Mouse (Mus musculus) ES-CJ7 (cell line): ENCODE measurements around the gene Dap.

Experiments used
- DNase-seq: peaks from one replicate; pipeline ENCODE4 v3.0.0; 2011; ENCODE audit warnings: low read depth, low spot score

Dap gene

DNA sequence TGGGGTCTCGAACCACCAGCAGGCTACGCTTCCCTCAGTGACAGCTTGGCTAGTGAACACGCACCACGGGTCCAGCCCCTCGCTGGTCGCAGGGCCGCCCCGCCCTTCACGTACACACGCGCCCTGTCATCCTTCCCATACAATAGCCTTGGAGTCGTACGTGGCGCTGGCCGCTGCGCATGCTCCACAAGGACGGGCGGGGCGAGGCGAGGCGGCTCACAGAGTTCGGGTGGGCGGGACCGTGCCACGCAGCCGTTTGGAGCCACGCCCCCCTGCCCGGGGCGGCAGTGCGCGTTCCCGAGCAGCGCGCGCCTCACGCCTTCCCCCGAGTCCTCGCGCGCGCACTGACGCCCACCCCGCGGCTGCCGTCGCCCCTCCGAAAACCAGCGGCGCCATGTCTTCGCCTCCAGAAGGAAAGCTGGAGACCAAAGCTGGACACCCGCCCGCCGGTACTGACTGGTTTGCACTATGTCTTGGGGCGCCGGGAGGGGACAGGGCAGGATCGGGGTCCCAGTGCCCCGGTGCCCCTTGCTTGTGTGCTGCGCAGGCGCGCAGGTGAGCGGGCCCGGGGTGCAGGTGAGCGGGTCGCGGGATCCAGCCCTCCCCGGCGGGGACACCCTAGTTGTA lies at the start of gene Dap:
Gene Dap, plus strand, starts transcription at position 180 of the 627 bp plus-strand sequence.
- DNase-seq: peak; percentile 97

DNA sequence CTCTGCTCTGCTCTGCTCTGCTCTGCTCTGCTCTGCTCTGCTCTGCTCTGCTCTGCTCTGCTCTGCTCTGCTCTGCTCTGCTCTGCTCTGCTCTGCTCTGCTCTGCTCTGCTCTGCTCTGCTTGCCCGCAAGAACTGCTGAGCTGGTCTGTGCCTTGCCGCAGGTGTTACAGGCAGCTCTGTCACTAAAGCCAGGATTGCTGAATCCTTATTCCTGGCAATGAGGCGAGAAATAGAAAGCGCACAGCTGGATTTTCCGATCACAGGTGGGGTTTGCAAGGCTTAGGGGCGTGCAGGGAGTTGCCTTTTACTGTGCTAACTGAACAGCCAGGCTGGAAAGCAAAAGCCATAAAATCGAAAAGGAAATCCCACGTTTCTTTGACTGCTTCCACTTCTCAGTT lies 47.5 kb upstream of the Dap start:
- peak; percentile 37 for DNase-seq

DNA sequence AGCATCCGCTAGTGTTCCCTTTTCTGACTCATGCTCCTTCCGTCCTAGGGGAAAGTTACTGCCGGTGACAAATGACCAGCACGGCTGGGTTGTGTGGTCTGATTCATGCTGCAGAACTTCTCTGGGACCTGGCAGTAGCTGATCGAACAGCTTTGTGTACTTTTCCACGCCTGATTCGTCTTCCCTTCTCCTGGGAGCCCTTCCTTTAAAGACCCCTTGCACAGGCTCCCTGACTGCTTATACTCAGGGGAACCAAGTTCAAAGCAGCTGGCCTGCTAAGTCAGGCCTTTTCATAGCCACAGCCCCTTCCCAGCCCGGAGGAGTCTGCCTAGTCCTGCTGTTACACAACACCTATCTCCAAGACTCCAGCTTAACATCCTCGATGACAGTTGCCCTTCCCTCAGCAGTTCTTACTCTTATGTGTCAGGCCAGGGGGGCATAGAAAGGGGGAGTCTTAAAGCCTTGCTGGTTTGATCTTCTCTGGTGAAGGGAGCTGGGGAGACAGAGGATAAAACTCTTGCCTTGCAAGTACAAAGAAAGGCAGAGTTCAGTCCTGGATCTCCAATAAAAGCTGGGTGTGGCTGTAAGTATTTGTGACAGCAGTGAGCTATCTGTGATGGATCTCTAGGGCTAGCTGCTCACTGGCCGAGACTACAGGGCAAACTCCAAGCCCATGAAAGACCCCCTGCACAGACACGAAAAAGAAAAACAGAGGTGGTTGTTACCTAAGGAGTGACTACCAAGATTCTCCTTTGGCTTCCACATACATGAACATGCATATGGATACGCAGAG lies 39.3 kb upstream of the Dap start:
- no peak for DNase-seq

DNA sequence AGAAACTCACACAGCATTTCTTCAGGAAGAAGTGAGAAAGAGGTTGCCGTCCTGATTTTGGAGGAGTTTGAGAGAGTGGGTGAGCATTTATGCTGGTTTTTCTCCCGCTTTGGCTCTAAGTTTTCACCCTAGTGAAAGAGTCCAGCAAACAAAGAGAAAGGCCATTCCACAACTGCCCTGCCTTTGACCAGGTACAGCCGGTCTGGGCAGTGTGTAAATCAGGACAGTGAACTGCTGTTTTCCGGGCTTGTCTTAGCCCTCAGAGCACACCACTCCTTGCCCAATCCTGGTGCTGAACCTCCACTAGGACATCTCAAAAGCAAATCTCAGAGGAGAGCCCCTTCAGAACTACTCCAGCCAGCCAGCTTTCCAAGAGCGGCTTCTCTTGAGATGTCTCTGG lies 38.6 kb upstream of the Dap start:
- DNase-seq: no peak

DNA sequence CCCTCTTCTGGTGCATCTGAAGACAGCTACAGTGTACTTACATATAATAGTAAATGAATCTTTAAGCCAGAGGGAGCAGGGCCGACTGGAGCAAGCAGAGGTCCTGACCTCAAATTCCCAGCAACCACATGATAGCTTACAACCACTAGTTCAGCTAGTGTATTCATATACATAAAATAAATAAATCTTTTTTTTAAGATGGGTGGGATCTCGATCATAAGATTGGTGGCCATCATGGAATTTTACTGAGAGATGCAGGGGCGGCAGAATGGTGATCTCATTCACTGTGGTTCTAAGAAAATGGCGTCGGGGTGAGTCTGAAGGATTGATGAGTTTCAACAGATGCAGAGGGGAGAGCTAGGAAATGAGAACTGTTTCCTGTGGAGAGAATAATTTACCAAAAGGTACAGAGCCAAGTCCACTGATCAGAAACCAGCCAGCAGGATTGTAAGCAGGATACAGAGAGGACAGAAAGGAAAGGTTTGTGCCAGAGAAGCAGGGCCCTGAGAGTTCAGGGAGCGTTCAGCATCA lies 37.7 kb upstream of the Dap start:
- no peak for DNase-seq

DNA sequence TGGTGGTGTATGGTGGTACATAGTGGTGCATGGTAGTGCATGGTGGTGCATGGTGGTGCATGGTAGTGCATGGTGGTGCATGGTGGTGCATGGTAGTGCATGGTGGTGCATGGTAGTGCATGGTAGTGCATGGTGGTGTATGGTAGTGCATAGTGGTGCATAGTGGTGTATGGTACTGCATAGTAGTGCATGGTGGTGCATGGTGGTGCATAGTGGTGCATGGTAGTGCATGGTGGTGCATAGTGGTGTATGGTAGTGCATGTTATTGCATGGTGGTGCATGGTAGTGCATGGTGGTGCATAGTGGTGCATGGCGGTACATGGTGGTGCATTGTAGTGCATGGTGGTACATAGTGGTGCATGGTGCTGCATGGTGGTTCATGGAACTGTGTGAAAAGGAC lies 31.6 kb upstream of the Dap start:
- DNase-seq: no peak

DNA sequence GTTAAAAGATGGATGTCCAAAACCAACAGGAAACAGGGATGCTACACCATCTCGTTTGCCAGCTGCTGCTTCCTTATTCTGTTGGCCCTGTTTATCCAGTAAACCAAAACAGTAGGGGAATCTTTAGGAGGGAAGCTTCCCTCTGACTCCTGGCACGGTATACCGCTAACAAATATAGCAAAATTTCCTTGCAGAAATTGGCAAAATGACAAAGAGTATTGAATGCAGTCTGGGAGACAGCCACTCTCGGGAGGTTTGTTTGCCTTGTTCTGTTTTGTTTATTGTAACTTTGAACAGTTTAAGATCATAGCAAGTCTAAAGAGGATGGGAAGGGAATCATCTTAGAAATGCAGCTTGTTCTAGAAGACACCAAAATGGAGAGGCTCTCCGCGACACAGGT lies 28.3 kb upstream of the Dap start:
- no peak for DNase-seq

DNA sequence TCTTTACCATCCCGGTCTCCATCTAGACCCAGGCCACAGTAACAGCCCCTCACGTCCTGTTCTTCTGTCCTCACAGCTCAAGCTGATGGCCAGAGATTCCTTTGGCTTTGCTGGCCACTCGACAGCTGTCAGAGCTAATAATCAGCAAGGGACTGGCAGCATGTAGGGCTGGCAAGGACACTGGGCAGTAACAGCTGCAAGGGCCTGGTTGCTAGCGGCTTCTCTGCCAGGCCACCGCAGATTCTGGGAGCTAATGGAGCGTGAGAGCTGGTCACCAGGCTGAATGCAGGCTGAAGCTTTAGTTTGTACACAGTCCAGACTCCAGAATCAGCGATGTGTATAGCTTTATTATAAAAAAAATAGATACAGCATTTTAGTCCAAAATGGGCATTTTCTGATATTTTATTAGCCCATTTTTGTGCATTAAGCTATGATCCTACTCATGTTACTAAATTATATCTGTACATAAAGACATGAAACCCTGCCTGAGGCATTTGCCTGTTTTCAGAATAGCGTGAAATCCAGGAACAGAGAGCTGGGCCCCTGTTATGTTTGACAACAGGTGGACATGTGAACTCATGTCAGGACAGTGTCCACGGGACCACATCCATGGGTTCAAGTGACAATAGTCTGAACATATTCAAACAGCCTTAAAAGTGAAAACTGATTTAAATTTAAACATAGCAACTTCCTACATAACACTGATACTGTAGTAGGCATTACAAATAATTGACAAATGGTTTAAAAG lies 16.6 kb upstream of the Dap start:
- DNase-seq: no peak

DNA sequence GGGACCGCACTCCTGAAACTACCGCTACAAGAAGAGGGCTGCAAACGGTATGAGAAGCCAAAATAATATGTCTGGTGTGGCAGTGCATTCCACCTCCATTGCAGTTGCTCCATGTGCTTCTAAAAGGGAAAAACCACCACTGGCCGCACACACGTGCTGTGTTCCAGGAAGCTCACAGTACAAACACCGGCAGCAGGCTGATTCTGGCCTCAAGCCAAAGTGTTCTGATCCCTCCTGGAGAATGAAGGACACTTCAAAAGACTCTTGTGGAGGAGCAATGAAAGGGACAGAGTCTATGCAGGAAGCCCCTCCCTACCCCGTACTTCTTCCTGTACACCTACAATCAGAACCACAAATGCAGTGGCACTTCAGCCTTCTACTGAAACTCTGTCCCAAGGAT lies 12.2 kb upstream of the Dap start:
- DNase-seq: no peak

DNA sequence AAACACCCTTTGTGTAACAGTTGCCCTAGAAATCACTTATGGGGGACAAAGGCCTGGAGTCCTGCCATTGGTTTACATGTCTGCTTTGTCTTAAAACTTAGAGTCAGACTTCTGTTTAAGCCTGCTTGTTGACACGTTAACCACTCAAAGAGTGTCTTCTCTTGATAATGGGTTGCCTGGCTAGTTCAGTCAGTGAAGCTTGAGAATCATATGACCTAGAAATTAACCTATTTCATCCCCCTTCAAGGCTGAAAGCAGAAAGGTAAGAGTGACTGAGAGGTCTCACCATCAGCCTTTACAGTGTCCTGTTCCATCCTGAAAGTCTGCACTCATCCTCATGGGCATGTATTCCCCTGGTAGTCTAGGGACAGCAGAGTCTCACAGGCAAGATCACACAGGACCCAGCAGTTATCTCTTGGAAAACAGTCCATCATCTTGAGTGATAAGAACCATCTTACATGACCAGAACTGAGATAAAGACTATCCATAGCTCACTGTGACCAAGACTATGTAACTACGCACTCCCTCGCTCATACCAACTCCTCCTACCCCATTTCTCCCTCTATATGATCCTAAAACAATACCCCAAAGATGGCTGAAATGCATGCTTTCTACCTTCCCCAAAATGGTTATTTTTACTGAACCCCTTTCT lies 10.4 kb upstream of the Dap start:
- DNase-seq: no peak

DNA sequence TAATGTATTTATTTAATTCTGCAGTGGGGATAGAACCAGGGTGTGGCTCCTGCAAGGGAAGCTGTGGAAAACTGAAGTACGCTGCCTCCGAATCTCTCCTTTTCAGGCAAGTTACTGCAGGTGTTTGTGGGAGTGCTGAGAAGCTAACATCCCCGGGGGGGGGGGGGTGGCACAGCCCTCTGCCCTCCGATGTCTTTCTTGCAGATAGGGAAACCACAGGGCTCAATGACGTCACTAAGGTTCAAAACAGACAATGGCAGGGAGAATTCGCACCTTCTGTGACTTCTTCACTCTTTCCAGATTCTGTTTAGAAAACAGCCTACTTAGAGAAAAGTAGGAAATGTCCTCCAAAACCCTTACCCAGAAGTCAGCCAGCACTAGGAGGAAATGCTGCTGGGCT lies 1.9 kb upstream of the Dap start:
- DNase-seq: no peak

DNA sequence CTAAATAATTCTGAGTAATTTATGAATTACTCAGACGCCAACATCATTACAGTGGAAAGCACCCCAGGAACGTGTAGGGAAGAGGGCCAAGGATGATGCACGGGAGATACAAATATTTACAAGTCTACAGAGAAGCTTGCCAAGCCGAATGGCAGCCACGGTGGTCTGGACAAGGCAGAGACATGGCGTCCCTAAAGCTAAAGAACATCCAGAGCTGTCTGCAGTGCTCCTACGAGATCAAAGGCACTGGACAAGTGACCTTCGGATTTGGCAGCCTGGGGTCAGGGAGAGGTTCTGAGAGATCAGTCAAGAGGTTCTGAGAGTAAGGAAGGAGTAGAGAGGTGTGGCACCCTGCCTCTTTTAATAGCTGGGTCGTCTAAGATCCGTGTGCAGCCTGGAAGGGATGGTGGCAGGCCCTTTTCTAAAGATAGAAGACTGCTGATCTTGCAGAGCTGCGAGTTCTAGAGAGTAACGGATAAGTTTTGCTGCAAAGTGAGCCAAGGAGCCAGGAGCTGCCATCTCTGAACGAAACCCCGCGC lies 449 bp upstream of the Dap start:
- DNase-seq: no peak

DNA sequence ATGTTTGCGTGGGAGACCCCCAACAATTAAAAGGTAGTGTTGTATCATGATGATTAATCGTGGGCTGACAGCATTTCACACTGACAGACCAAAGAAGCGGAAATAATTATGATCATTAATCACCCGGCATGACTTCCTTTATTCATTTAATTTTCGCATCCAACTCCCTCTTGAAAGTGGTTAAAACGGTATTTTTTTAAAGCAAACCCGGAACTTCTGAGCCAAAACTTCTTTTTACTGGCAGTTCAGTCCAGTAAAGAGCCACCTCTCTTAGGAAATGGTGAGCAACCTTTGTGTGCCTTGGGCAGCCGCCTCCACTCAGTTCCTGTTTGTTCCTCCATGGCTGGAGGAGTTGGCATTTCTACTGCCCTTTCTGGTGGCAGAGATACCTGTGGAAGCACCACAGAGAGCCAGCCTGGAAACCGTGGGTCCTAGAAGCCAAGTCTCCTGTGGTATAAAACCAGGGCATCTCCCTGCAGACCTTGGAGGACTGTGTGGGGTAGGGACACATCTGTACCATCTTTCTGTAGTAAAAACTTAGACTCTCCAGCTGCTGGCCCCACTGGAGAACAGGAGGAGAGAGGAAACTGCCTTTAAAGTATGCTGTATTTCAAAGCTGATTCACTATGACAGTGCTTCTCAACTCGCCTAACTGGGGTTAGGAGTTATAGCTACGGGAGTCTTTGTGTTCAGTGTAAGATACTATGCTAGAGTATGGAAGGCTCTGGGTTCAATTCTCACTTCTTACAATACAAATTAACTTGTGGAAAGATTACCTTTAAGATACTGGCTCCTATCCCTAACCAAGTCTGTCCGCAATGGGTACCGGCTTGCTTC lies 910 bp downstream of the Dap start:
- DNase-seq: no peak

DNA sequence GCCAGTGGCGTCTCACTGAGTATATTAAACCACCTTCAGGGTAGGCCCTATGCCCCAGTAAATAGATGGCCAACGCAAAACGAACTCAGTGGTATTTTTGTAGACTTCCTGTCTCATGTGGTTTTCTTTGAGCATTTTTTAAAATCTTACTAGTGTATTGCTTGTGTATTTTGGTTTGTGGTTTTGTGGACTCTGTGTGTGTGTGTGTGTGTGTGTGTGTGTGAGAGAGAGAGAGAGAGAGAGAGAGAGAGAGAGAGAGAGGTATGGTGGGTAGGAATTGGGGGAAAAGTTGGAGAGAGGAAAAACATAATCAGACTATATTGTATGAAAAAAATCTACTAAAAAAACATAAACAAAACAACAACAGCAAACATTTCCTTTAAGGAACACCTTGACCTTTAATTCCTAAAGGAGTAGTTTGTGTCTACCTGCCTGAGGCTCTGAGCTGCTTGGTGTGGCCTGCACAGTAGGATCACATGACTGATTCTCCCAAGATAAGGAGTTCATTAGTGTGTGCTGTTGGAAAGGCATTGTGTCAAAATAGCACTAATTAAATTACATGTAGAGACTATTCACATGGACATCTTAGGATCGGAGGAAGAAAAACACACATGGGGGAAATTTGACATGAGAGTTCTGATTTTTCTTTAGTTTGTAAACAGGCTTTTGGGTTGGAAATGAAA lies 1.7 kb downstream of the Dap start:
- DNase-seq: no peak

DNA sequence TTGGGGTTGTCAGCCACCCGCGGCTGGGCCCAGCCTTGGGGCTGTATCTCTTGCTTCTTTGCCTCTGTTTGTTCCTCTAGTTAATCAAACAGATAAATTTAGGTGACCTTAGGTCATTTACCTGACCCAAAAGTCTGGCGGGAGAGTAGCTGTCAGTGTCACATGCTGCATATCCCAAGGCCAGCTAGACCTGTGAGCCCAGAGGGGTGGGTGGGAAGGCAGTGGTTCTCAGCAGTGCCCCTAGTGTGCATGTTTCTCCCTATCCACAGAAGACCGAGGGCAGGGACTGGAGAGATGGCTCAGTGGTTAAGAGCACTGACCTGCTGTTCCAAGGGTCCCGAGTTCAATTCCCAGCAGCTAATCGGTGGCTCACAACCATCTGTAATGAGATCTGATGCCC lies 2.4 kb downstream of the Dap start:
- DNase-seq: peak; percentile 44

DNA sequence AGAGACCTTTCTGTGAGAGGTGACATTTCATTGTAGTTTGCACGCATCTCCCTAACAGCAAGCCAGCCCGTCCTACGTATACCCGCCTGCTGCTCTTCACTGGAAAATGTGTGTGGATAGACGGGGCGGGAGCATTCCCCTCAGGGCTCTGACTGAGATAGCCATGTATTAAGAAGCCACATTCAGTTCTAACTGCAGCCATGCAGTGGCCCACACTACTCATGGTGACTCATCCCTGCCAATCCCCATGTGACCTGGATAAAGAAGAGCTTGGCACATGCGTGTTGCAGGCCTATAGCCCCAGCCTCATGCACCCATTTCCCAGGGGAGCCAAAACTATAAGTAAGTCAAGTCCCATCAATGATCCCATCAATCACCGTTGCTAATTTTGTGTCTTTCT lies 3.7 kb downstream of the Dap start:
- peak; percentile 12 for DNase-seq

DNA sequence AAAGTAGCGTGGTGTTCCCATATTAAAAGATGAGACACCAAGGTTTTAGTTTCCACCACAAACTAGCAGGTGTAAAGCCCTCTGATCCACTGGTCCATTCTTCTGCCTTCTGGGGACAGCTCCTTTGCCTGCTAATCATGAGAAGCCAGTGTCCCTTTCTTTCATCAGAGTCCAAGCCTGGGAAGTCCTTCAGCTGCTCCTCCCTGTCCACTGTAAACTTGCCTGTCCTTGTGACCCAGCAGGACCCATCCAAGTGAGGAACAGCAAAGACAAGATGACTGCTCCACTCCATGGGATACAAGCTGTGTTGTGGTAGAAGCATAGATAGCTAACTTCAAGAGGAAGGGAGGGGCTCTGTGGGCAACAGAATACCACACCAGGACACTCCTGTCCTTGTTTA lies 8.9 kb downstream of the Dap start:
- no peak for DNase-seq

DNA sequence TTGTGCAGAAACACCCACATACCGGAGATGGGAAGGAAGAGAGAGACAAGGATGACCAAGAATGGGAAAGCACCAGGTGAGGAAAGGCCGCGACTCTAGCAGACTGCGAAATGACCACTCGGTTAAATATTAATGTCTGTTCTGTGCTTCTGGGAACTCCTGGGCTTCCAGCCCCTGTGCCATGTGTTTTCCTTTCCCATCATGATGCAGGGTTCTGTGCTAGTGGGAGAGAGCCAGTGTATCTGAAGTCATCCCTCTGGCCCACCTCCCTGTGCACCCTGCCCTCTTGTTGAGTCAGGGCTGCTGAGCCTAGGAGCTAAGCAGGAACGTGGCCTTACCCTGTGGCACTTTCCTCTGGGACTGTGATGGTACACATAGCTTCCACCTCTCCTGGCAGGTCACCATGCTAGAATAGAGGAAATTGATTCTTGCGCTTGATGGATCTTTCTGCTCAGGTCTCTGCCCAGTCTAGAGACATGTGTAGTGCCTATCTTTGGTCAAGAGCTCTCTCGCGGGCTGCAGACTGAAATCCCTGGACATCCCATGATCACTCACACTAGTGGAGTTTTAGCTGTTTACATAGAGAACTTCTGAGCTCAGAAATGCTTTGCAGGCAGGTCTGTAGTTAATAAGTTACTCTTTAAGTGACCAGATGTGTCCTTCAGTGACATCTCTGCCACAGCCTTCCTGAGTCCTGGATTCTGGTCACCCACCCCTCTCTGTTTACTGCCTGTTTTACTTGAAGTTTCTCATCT lies 11.9 kb downstream of the Dap start:
- DNase-seq: no peak

DNA sequence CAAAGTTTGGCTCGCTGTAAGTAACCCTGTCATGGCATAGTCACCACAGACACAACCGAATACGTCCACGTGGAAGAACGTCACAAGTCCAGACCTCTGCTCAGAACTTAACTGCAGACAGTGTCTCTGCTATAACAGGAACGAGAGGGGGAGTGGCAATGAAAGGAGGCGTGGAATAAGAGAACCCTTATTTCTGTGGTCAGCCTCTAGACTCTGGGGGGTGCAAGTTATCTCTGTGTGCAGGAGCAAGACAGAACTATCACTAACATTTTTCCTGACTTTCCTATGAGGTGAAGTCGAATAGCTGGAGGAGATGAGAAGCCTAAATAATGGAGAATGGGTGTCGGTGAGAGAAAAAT lies 12.4 kb downstream of the Dap start:
- no peak for DNase-seq

DNA sequence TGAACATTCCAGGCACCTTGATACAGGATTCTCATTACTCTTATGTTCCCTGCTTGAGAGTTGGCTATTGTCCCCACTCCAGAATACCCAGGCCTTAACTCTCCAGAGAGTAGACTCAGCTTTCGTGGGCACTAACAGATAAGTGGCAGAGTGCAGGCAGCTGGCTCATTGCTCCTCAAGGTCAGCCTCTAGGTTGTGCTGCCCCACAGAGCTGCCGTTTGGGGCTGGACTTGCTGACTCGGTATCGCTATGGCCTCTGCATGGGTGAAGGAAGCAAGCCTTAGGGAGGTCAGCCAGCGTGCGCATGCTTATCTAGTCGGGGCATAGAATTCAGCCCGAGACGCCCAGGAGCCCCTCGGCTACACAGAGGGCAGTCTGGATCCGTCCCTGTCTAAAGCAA lies 13.3 kb downstream of the Dap start:
- no peak for DNase-seq
